21 mouse cellular contexts compared by ENCODE assay signal in genomic region chr1:189478051-189478450, GRCm38 (mm10).
"Had no signal": no experiment of that assay in that cellular context is flagged by ENCODE, and none has a peak within 500 bp of the region (broad histone marks: within the 10 kb centered on the region; RNA-seq: fewer than 3 reads in every experiment).

No protein-coding gene starts in this region.

- H3K4me3 ChIP-seq: layer of hippocampus, adult 2 months; liver, embryonic 12.5 days; liver, embryonic 15.5 days; midbrain, embryonic 12.5 days; midbrain, embryonic 15.5 days; neural tube, embryonic 12.5 days; neural tube, embryonic 15.5 days; stomach, embryonic 15.5 days had no signal

- H3K9me3 ChIP-seq: liver, embryonic 12.5 days; liver, embryonic 15.5 days; midbrain, embryonic 12.5 days; midbrain, embryonic 15.5 days; neural tube, embryonic 12.5 days; neural tube, embryonic 15.5 days; stomach, embryonic 15.5 days had no signal

- H3K27me3 ChIP-seq: liver, embryonic 12.5 days; liver, embryonic 15.5 days; midbrain, embryonic 12.5 days; midbrain, embryonic 15.5 days; neural tube, embryonic 12.5 days; neural tube, embryonic 15.5 days; stomach, embryonic 15.5 days had no signal

- H3K4me2 ChIP-seq: liver, embryonic 12.5 days; liver, embryonic 15.5 days; midbrain, embryonic 12.5 days; midbrain, embryonic 15.5 days; neural tube, embryonic 12.5 days; neural tube, embryonic 15.5 days; stomach, embryonic 15.5 days had no signal

- DNase-seq: kidney, postnatal 25 days; layer of hippocampus, adult 9-11 months; lung, adult 18-20 months; lung, postnatal 14 days; right cerebral cortex, adult 18-20 months; right cerebral cortex, postnatal 14 days; right cerebral cortex, postnatal 4 days; spleen, adult 18-20 months; thymus, adult 2 months; thymus, postnatal 14 days; thymus, postnatal 4 days had no signal

- H3K4me1 ChIP-seq: liver, embryonic 12.5 days; liver, embryonic 15.5 days; midbrain, embryonic 12.5 days; midbrain, embryonic 15.5 days; neural tube, embryonic 12.5 days; neural tube, embryonic 15.5 days; stomach, embryonic 15.5 days had no signal

- H3K36me3 ChIP-seq: liver, embryonic 12.5 days; liver, embryonic 15.5 days; midbrain, embryonic 12.5 days; midbrain, embryonic 15.5 days; neural tube, embryonic 12.5 days; neural tube, embryonic 15.5 days; stomach, embryonic 15.5 days had no signal

- ATAC-seq: liver, embryonic 12.5 days; midbrain, embryonic 15.5 days had no signal

- H3K9ac ChIP-seq: liver, embryonic 12.5 days; liver, embryonic 15.5 days; midbrain, embryonic 12.5 days; midbrain, embryonic 15.5 days; neural tube, embryonic 12.5 days; neural tube, embryonic 15.5 days; stomach, embryonic 15.5 days had no signal

- H3K27ac ChIP-seq: kidney, postnatal 0 days; layer of hippocampus, adult 2 months; liver, embryonic 12.5 days; liver, embryonic 15.5 days; macrophage; midbrain, embryonic 12.5 days; midbrain, embryonic 15.5 days; neural tube, embryonic 12.5 days; neural tube, embryonic 15.5 days; stomach, embryonic 15.5 days had no signal
